Mouse (Mus musculus): ENCODE measurements around the gene Cdkn1a.
"Not testable (repeated sequence)": the region's sequence is repeated elsewhere in the genome, so short reads cannot be mapped to it uniquely, and the experiment has no call there.

Cdkn1a gene

GRCm38 (mm10) chr17:29110356-29110755 lies 19.6 kb downstream of the Cdkn1a start:
- intact Hi-C loops (cut with DNase I), result not testable (repeated sequence)

GRCm38 (mm10) chr17:29111332-29111731 lies 20.6 kb downstream of the Cdkn1a start:
- intact Hi-C loops (cut with DNase I), result no loop called here

GRCm38 (mm10) chr17:29113591-29114352 lies 23.0 kb downstream of the Cdkn1a start, which contains the start of gene Rab44:
Gene Rab44 (plus strand): TSS chr17:29114145.
- intact Hi-C loops (cut with DNase I), result no loop called here

- intact Hi-C loops (cut with DNase I), result no loop called here
Observed at GRCm38 (mm10) chr17:29116023-29116422, 25.2 kb downstream of the Cdkn1a start.

GRCm38 (mm10) chr17:29117006-29117648 lies 26.4 kb downstream of the Cdkn1a start:
- intact Hi-C loops (cut with DNase I), result no loop called here

GRCm38 (mm10) chr17:29118057-29118456 lies 27.3 kb downstream of the Cdkn1a start:
- intact Hi-C loops (cut with DNase I), result no loop called here

GRCm38 (mm10) chr17:29120666-29121065 lies 29.9 kb downstream of the Cdkn1a start:
- intact Hi-C loops (cut with DNase I), result no loop called here

GRCm38 (mm10) chr17:29122817-29123216 lies 32.0 kb downstream of the Cdkn1a start:
- intact Hi-C loops (cut with DNase I), result no loop called here

- intact Hi-C loops (cut with DNase I), result no loop called here
Observed at GRCm38 (mm10) chr17:29123578-29124174, 32.9 kb downstream of the Cdkn1a start.

GRCm38 (mm10) chr17:29126561-29126960 lies 35.8 kb downstream of the Cdkn1a start:
- intact Hi-C loops (cut with DNase I), result no loop called here

GRCm38 (mm10) chr17:29129341-29129740 lies 38.6 kb downstream of the Cdkn1a start:
- intact Hi-C loops (cut with DNase I), result no loop called here

GRCm38 (mm10) chr17:29135066-29135465 lies 44.3 kb downstream of the Cdkn1a start:
- intact Hi-C loops (cut with DNase I), result no loop called here

GRCm38 (mm10) chr17:29136236-29136635 lies 45.5 kb downstream of the Cdkn1a start:
- intact Hi-C loops (cut with DNase I), result no loop called here

GRCm38 (mm10) chr17:29137906-29138305 lies 47.1 kb downstream of the Cdkn1a start:
- intact Hi-C loops (cut with DNase I), result no loop called here

GRCm38 (mm10) chr17:29141577-29141976 lies 50.8 kb downstream of the Cdkn1a start:
- intact Hi-C loops (cut with DNase I), result no loop called here

GRCm38 (mm10) chr17:29143266-29143665 lies 52.5 kb downstream of the Cdkn1a start:
- intact Hi-C loops (cut with DNase I), result no loop called here

GRCm38 (mm10) chr17:29145101-29145500 lies 54.3 kb downstream of the Cdkn1a start:
- intact Hi-C loops (cut with DNase I), result no loop called here

- intact Hi-C loops (cut with DNase I), result no loop called here
Observed at GRCm38 (mm10) chr17:29147273-29147672, 56.5 kb downstream of the Cdkn1a start.

GRCm38 (mm10) chr17:29147773-29148172 lies 57.0 kb downstream of the Cdkn1a start:
- intact Hi-C loops (cut with DNase I), result no loop called here

GRCm38 (mm10) chr17:29149766-29150165 lies 59.0 kb downstream of the Cdkn1a start:
- intact Hi-C loops (cut with DNase I), result no loop called here
